Mouse (Mus musculus): Measurements from ENCODE around the gene Ttll13.

Ttll13 gene

DNA sequence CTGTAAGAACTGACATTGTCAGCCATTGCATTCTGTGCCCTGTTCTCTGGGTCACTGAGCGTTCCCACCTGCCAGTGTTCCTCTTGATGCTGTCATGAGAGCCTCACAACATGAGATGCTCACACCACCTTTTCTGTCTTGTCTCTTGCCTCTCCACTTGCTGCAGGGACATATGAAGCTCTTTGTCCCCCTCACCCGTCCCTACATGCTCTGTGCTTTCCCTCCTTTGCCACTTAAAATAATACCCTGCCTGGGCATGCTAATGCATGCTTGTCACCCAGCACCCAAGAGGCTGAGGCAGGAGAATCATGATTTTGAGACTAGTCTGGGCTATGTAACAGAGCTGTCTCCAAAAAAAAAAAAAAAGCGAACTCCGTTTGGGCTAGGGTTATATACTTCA is 35.2 kb upstream of the Ttll13 start:
- in situ Hi-C loops (cut with MboI; ENCODE audit: unreplicated experiment in 2 of 2) = loop anchor here in 1 of 2 experiments (5.0 to 10.0 kb wide), 2 partner anchors 69 to 196 kb away; no protein-coding TSS in a partner anchor

DNA sequence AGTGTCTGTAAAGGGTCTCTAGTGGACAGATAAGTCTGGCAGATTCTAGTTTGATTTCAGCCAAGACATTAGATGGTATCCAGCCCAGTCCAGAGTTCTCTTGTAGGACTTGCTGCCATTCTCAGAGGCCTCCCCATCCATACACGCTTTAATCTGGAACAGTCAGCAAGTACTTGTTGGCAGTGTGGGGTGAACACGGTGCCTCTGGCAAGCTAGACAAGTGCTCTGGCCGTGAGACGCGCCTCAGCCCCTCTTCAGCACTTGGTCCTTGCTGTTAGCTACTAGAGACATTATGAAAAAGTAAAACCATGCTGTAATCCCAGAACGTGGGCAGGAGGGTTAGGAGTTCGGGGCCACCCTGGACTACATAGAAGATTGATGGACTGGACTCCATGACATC is 32.6 kb upstream of the Ttll13 start:
- in situ Hi-C loops (cut with MboI; ENCODE audit: unreplicated experiment in 2 of 2) = loop anchor here in 1 of 2 experiments (5.0 to 10.0 kb wide), 2 partner anchors 71 to 199 kb away; no protein-coding TSS in a partner anchor

DNA sequence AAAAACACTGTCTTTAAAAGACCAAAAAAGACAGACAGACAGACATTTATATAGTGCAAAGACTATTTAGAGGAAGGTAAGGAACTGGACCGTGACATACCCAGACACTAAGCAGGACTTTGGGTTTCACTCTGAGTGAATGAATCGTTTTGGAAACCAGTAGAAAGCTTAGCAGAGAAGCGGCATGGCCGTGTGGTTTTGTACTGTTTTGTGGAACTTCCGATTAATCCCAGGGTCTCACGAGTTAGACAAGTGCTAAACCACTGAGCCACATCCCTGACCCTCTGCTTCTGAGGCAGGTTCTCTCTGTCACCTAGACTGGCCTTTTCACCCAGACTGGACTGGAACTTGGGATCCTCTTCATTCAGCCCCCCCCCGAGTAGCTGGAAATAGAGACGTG is 31.7 kb upstream of the Ttll13 start:
- in situ Hi-C loops (cut with MboI; ENCODE audit: unreplicated experiment in 2 of 2) = loop anchor here in 1 of 2 experiments (5.0 to 10.0 kb wide), 2 partner anchors 72 to 200 kb away; no protein-coding TSS in a partner anchor

DNA sequence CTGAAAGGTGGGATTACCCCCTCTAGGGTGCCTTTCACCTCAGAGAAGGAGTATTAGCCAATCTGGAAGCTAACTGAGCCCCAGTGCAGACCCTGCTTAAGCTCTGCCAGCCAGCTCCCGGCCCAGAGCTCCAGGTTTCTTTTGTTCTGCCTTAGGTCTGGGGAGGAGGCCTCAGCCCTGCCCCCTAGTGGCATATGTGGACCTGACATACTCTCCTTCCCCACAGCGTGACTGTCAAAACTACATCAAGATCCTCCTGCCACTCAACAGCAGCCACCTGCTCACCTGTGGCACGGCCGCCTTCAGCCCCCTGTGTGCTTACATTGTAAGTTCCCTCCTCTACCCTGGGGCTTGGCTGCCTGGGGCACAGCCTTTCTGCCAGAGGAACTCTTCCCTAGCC is 30.8 kb upstream of the Ttll13 start:
- in situ Hi-C loops (cut with MboI; ENCODE audit: unreplicated experiment in 2 of 2) = loop anchor here in 1 of 2 experiments (10.0 kb wide), 1 partner anchor 201 kb away; no protein-coding TSS in a partner anchor

DNA sequence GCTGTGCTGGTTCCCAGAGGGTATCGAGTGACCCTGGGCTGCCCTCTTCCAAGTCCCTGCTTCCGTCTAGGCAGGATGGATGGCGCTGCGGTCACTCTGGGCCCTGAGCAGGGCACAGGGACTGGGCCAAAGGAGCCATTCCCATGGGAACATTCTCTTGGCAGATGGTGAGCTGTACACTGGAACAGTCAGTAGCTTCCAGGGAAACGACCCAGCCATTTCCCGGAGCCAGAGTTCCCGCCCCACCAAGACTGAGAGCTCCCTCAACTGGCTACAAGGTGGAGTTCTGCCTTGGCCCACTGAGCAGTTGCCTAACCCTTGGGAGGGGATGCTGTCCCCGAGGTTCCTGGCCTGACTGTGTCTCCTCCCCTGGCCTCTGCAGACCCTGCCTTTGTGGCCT is 29.6 kb upstream of the Ttll13 start:
- in situ Hi-C loops (cut with MboI; ENCODE audit: unreplicated experiment in 2 of 2) = loop anchor here in 1 of 2 experiments (10.0 kb wide), 1 partner anchor 202 kb away; no protein-coding TSS in a partner anchor

DNA sequence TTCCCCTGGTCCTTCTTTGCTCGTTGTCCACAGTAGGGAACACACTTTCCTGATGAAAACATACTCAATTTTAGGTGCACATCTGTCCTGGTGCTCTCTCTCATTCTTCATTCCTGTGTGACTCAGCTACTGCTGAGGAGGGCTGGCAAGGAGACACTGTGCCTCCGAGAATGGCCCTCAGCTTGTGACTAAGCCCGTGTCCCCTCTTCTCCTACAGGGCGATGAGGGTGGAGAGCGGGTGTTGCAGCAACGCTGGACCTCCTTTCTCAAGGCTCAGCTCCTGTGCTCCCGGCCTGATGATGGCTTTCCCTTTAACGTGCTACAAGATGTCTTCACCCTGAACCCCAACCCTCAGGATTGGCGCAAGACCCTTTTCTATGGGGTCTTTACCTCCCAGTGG is 27.5 kb upstream of the Ttll13 start:
- in situ Hi-C loops (cut with MboI; ENCODE audit: unreplicated experiment in 2 of 2) = loop anchor here in 1 of 2 experiments (10.0 kb wide), 1 partner anchor 204 kb away; no protein-coding TSS in a partner anchor

DNA sequence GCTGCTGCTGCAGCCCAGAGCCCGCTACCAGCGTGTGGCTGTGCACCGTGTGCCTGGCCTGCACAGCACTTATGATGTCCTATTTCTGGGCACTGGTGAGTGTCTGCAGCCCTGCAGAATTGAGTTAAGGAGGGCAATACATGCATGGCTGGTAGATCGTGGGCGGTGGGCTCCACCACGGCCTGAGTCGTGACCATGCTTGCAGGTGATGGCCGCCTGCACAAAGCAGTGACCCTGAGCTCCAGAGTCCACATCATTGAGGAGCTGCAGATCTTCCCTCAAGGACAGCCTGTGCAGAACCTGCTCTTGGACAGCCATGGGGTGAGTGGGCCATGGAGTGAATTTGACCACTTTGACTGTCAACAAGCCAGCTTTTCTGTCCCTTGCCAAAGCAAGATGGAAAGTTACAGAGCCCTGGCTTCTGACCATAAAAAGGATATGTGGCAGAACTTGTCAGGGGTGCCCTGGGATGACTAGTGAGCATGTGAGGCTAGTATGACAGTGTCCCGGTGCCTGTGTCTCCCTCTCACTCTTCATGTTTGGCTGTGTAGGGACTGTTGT is 25.9 kb upstream of the Ttll13 start:
- in situ Hi-C loops (cut with MboI; ENCODE audit: unreplicated experiment in 2 of 2) = no loop called here

DNA sequence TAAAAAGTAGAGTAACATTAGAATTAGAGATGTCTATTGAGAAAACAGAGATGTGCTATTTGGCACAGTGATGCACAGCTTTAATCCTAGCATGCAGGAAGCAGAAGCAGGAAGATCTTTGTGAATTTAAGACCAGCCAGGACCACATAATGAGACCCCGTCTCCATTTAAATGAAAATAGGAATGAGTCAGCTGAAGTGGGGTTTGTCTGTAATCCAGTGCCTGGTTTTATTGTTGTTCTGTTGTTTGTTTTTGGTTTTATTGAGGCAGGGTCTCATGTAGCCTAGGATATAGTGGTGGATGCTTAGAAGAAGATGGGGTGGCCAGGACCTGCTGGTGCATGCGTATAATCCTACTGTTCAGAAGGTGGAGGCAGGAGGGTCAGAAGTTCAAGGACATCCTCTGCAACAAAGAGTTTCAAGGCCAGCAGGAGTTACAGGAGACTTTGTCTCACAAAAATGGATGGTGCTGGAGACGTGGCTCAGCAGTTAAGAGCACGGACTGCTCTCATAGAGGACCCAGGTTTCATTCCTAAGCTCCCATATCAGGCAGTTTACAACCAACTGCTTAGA is 24.9 kb upstream of the Ttll13 start:
- in situ Hi-C loops (cut with MboI; ENCODE audit: unreplicated experiment in 2 of 2) = no loop called here

DNA sequence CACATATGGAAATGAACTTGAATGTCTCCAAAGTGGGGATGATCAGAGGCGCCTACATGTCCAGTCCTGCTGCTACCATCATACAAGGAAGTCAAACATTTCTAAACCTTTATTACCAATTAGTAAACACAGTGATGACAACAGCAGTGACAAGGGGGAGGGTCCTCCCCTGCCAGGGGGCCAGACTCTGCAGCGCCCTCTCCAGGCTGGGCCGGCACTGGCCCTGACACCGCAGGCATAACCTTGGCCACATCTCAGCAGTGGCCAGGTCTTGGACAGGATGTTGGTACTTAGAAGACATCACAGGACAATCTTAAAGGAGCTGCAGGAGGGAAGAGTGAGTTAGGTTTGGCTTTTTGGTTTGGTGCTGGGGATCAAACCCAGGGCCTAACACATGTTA is 19.1 kb upstream of the Ttll13 start:
- in situ Hi-C loops (cut with MboI; ENCODE audit: unreplicated experiment in 2 of 2) = no loop called here

DNA sequence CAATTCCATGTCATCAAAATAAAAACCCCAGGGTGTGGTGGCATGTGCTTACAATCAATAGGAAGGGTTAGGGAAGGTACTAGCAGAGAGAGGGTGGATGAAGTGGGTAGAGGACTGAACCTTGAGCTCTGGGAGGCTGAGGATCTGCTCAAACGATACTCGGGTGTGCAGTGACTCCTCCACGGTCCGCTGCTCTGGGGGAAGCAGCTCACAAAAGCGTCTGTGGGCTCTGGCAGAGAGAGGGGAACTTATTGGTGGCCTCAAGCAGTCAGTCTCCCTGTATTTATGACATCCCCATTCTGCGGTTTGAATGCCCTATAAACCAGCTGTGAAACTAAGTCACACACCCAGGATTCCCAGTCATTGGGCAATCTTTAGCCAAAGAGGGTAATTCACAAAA is 16.0 kb upstream of the Ttll13 start:
- in situ Hi-C loops (cut with MboI; ENCODE audit: unreplicated experiment in 2 of 2) = no loop called here

DNA sequence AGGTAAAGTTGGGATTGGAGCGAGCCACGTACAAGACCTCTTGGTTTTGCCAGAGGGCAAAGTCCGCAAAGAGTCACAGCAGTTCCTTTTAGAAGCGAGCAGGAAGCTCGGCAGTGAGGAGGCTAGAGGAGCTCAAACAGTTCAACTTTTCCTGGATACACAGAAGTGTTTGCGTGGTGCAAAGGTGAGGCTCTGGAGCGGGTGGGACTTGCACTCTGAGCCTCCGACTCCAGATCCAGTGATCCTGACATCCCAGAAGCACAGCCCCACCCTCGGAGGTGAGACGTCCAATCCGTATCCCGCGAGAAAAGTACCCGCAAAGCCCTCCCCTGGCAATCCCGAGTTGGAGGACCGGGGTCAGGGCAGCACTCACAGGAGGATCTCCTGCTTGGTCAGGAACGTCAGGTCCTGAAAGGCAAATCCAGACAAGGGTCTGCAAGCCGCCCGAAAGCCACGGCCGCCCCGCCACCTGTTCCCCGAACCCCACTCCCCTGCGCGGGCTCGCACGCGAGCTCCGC is 14.1 kb upstream of the Ttll13 start:
- in situ Hi-C loops (cut with MboI; ENCODE audit: unreplicated experiment in 2 of 2) = no loop called here

DNA sequence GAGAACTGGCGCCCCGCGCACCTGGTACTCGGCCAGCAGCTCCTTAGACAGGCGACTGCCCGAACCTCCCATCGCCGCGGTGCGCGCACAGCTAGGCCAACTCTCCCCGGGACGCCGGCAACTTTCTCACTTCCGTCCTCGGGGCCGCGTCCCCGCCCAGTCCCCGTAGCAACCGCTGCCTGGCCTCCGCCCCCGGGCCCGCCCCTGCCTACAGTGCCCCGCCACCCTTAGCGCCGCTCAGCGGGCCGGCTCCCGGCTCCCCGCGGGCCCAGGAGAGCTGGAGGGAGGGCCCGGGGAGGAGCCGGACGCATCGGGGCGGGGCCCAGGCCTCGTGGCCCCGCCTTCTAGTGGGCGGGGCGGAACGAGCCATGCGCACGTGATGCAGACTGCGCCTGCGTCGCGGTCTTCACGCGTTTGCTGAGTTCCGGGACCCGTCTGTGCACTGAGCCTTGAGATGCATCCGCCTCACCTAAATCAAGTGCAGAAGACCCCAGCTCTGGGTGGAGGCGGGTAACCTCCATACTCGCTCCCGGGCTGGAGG is 13.6 kb upstream of the Ttll13 start, which contains the start of the genes Cib1 and Gdpgp1:
Gene Cib1 (minus strand): TSS at position 325 of the 541 bp plus-strand sequence.
Gene Gdpgp1 (plus strand): TSS at position 377 of the 541 bp plus-strand sequence.
- in situ Hi-C loops (cut with MboI; ENCODE audit: unreplicated experiment in 2 of 2) = no loop called here

DNA sequence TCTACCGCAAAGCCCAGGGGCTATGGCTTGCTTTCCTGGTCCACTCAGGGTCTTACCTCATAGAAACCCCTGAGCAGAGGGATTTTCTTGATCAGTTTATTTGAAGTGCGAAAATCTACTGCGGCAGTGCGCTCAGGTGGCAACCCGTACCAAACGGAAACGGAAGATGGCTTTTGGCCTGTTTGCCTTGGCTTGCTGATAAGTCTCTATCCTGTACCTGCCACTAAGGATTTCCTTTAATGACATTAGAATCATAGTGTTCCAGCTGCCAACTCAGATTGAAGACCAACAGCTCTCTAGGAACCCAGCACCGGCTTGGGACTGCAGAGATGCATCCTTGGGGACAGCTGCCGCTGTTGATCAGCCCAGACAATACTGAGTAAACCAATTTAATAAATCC is 12.4 kb upstream of the Ttll13 start:
- in situ Hi-C loops (cut with MboI; ENCODE audit: unreplicated experiment in 2 of 2) = no loop called here

DNA sequence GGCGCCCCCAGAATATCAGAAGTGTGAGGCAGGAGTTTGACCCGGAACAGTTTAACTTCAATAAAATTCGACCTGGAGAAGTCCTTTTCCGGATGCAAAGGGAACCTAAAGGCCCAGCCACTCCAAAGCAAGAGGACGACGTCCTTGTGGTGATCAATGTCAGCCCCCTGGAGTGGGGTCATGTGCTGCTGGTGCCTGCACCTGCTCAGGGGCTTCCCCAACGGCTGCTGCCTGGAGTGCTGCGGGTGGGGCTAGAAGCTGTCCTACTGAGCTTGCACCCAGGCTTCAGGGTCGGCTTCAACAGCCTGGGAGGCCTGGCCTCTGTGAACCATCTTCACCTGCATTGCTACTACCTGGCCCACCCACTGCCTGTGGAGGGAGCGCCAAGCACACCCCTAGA is 7.6 kb upstream of the Ttll13 start:
- in situ Hi-C loops (cut with MboI; ENCODE audit: unreplicated experiment in 2 of 2) = no loop called here

DNA sequence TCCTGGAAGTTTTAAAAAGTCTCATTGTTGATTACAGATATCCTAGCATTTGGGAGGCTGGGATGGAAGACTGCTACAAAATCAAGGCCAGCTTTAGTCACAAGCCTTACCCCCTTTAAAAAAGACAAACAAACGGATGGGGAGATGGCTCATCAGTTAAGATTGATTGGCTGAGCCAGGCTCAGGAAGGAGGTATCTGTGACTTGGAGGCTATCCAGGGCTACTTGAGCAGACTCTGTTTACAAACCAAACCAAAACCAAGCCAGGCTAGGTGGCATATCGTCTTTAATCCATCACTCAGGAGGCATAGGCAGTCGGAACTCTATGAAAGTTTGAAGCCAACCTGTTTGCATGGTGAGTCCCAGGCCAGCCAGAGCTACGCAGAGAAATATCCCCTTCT is 4.5 kb upstream of the Ttll13 start:
- in situ Hi-C loops (cut with MboI; ENCODE audit: unreplicated experiment in 2 of 2) = no loop called here

DNA sequence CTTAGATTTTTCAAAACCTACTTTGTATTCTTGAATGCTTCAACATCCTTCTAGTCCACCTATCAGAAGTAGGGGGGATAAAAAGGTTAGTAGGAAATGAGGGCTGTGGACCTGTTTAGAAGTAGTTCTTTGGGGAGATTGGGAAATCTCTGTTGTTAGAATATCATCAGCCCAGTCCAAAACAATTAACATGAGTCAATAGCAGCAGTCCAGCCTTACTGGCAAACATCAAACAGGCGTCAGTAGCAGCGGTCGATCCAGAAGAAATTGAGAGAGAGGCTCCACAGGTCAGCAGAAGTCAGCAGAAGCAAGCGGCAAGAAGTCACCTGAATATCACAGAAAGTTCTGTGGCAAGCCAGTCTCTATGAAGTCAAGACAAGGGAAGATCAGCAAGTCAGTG is 1.3 kb upstream of the Ttll13 start:
- in situ Hi-C loops (cut with MboI; ENCODE audit: unreplicated experiment in 2 of 2) = no loop called here

DNA sequence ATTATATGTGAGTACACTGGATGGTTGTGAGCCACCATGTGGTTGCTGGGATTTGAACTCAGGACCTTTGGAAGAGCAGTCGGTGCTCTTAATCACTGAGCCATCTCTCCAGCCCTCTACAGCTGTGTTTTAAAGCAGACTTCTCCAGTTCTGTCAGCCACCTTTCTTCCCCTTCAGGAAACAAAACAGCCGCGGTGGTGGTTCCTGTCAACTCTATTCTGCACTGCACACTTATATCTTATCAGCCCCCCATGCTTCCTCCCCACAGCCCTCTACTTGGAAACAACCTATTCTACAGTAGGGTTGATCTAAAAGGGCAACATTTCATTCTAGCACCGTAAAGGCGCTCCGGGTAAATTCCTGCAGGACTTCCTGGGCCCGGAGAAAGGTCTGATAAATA is 683 bp downstream of the Ttll13 start:
- in situ Hi-C loops (cut with MboI; ENCODE audit: unreplicated experiment in 2 of 2) = no loop called here

DNA sequence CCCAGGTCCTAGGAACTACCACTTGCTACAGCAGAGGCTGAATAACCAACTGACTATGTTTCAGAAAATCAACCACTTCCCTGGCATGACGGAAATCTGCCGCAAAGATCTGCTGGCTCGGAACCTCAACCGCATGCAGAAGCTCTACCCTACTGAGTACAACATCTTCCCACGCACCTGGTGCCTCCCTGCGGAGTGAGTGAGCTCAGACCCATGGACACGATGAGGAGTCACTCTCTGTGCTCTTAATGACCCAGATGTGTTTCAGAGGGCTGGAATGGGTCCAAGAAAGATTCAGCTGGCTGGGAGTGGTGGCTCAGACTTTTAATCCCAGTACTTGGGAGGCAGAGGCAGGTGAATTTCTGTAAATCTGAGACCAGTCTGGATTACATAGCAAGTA is 6.3 kb downstream of the Ttll13 start:
- in situ Hi-C loops (cut with MboI; ENCODE audit: unreplicated experiment in 2 of 2) = loop anchor here (5.0 to 10.0 kb wide), 2 partner anchors 110 to 238 kb away; no protein-coding TSS in a partner anchor

DNA sequence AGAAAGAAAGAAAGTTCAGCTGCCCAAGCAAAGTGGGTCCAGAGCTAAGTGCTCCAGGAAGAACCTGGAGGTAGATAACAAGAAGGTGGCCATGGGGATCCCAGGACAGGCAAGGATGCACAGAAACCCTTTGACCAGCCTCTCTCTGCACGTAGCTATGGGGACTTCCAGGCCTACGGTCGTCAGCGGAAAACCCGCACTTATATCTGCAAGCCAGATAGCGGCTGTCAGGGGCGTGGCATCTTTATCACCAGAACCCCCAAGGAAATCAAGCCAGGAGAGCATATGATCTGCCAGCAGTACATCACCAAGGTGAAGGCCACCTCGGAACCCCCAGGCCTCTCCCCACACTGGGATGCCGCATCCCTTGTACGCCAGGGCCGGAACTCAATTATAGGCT is 6.7 kb downstream of the Ttll13 start:
- in situ Hi-C loops (cut with MboI; ENCODE audit: unreplicated experiment in 2 of 2) = loop anchor here (5.0 to 10.0 kb wide), 2 partner anchors 111 to 238 kb away; no protein-coding TSS in a partner anchor

DNA sequence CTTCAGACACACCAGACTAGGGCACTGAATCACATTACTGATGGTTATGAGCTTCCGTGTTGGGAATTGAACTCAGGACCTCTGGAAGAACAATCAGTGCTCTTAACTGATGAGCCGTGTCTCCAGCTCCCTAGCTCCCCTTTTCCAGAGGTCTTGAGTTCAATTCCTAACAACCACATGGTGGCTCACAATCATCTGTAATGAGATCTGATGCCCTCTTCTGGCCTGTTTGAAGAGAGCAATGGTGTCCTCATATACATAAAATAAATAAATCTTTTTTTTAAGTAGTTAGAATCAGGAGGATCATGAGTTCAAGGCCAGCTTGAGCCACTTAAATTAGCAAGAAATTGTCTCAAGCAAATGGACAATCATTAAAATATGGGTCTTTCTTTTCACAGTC is 9.8 kb downstream of the Ttll13 start:
- in situ Hi-C loops (cut with MboI; ENCODE audit: unreplicated experiment in 2 of 2) = loop anchor here in 1 of 2 experiments (5.0 to 10.0 kb wide), 2 partner anchors 114 to 241 kb away; no protein-coding TSS in a partner anchor

DNA sequence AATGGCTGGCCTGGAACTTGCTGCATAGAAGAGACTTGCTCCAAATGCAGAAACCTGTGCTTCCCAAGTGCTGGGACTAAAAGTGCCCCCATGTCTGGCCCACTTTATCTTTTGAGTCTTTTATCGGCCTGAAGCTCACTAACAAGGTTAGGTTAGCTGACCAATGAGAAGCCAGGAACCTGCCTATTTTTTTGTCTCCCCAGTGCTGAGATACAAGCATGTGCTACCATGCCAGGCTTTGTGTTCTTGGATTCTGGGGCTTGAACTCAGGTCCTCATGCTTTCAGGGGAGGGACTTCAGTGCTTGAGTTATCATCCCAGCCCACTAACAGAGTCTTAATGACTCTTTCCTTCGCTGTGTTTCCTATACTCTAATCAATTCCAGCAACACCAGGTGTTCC is 11.5 kb downstream of the Ttll13 start:
- in situ Hi-C loops (cut with MboI; ENCODE audit: unreplicated experiment in 2 of 2) = loop anchor here in 1 of 2 experiments (5.0 to 10.0 kb wide), 2 partner anchors 115 to 243 kb away; no protein-coding TSS in a partner anchor
